Mouse (Mus musculus) ES-E14 (cell line): ENCODE measurements around the gene Tmem159. TPM values are rescaled to one million over a fixed set of nuclear protein-coding genes. Genes with fewer than 3 reads are reported as not detected.

ENCODE experiments used
- DNase-seq: peaks from one replicate; pipeline ENCODE4 v3.0.0-alpha.2; 2013; ENCODE audit warnings: low read depth, low spot score
- H3K27ac ChIP-seq: 2 replicates; pipeline ENCODE4 v1.5.1; 2012; ENCODE audit warnings: low read depth, mild to moderate bottlenecking, low read length, moderate library complexity, mixed read lengths; ENCODE audit not compliant: poor library complexity, insufficient read depth, severe bottlenecking
- H3K36me3 ChIP-seq: 2 replicates; pipeline ENCODE4 v1.6.1; 2012; ENCODE audit warnings: mild to moderate bottlenecking, low read length, moderate library complexity, mixed read lengths; ENCODE audit not compliant: control insufficient read depth, poor library complexity, insufficient read depth, severe bottlenecking
- H3K4me1 ChIP-seq, 2 experiments: fragments of 150-350 bp in 1 of 2; sonication (generic) in 1 of 2; 2 replicates each; pipeline ENCODE4 v1.6.1; 2012; ENCODE audit warnings: low read length in 2 of 2, mild to moderate bottlenecking in 1 of 2, mixed read lengths in 1 of 2; ENCODE audit not compliant: control insufficient read depth in 2 of 2, insufficient read depth in 2 of 2, poor library complexity in 1 of 2
- H3K4me3 ChIP-seq, 2 experiments: fragments of 150-350 bp in 1 of 2; sonication (generic) in 1 of 2; 2 replicates each; pipeline ENCODE4 v1.5.1; 2012; ENCODE audit warnings: low read length in 2 of 2, low read depth in 1 of 2, mild to moderate bottlenecking in 1 of 2, mixed read lengths in 1 of 2; ENCODE audit not compliant: insufficient read depth in 1 of 2, poor library complexity in 1 of 2, severe bottlenecking in 1 of 2
- H3K9ac ChIP-seq: 2 replicates; pipeline ENCODE4 v1.6.1; 2012; ENCODE audit warnings: low read depth, mild to moderate bottlenecking, low read length, mixed read lengths; ENCODE audit not compliant: poor library complexity, insufficient read depth, severe bottlenecking
- H3K9me3 ChIP-seq: fragments of 150-350 bp; sonication (generic); 2 replicates; pipeline ENCODE4 v1.6.1; 2012; ENCODE audit warnings: low read depth, mild to moderate bottlenecking, low read length; ENCODE audit not compliant: control insufficient read depth, insufficient read depth
- CHD2 ChIP-seq: IDR thresholded peaks from 2 replicates; pipeline ENCODE4 v1.6.1; 2014; ENCODE audit warnings: mild to moderate bottlenecking, low read depth, low read length, inconsistent platforms
- HCFC1 ChIP-seq: IDR thresholded peaks from 2 replicates; pipeline ENCODE4 v1.6.1; 2012; ENCODE audit warnings: low read length, inconsistent platforms, borderline replicate concordance; ENCODE audit not compliant: insufficient read depth
- MAFK ChIP-seq: IDR thresholded peaks from 2 replicates; pipeline ENCODE4 v1.6.1; 2014; ENCODE audit warnings: mild to moderate bottlenecking, low read depth, low read length, inconsistent platforms; ENCODE audit not compliant: insufficient read depth
- ZC3H11A ChIP-seq: IDR thresholded peaks from 2 replicates; pipeline ENCODE4 v1.6.1; 2012; ENCODE audit warnings: low read depth, mild to moderate bottlenecking, inconsistent platforms, low read length, borderline replicate concordance
- ZNF384 ChIP-seq: IDR thresholded peaks from 2 replicates; pipeline ENCODE4 v1.6.1; 2012; ENCODE audit warnings: low read depth, low read length, inconsistent platforms
- in situ Hi-C, 2 experiments: fragments of 600-800 bp; cut with MboI; formaldehyde crosslinking; loops; one replicate each; pipeline ENCODE4 v1.15.1; 2025; ENCODE audit warnings: low sequenced_read_pairs in 2 of 2, inconsistent platforms in 1 of 2; ENCODE audit not compliant: unreplicated experiment in 2 of 2
- total RNA-seq: library from RNA; depleted of rRNA; stranded (reverse); fragments of 300-350 nt; gene quantifications from 2 replicates; pipeline ENCODE4 v1.2.3, GENCODE M21; 2012

Gene Tmem159
- total RNA-seq, 1 experiment: 9.6 TPM

- Histone ChIP-seq H3K36me3 (no peaks in the 10 kb centered on the region), H3K9ac (no peak overlapping the region), H3K9me3 (no peaks in the 10 kb centered on the region), H3K4me1 (peaks cover 0 to 7% of the 10 kb centered on the region in 2 experiments; a peak in 1 of 4 replicates), H3K27ac (no peak overlapping the region), H3K4me3 (no peak overlapping the region)
- TF ChIP-seq HCFC1 (no peak), CHD2 (no peak), ZC3H11A (no peak), ZNF384 (no peak), MAFK (no peak)
- no peak for DNase-seq
- in situ Hi-C loops: no loop called here
These were observed 4.2 kb downstream of the Tmem159 start for GRCm38 (mm10) chr7:120106356-120106755.

- H3K4me1 ChIP-seq: no peaks in the 10 kb centered on the region
- in situ Hi-C loops: no loop called here
- no peak overlapping the region for H3K27ac ChIP-seq
- no peak overlapping the region for H3K4me3 ChIP-seq
- H3K36me3 ChIP-seq: no peaks in the 10 kb centered on the region
- no peak for TF ChIP-seq MAFK
- TF ChIP-seq CHD2: no peak
- TF ChIP-seq ZC3H11A: no peak
- TF ChIP-seq ZNF384: no peak
- TF ChIP-seq HCFC1: no peak
- H3K9ac ChIP-seq: no peak overlapping the region
- no peaks in the 10 kb centered on the region for H3K9me3 ChIP-seq
- DNase-seq: no peak
These were observed 7.5 kb downstream of the Tmem159 start for GRCm38 (mm10) chr7:120109676-120110075.

GRCm38 (mm10) chr7:120116976-120117375 lies 14.8 kb downstream of the Tmem159 start:
- Histone ChIP-seq H3K9ac (no peak overlapping the region), H3K27ac (no peak overlapping the region), H3K36me3 (peaks cover 2% of the 10 kb centered on the region; the same call in 1 of the 2 replicates), H3K9me3 (no peaks in the 10 kb centered on the region), H3K4me3 (no peak overlapping the region), H3K4me1 (no peaks in the 10 kb centered on the region)
- in situ Hi-C loops: no loop called here
- no peak for DNase-seq
- TF ChIP-seq MAFK: no peak

GRCm38 (mm10) chr7:120117529-120117928 lies 15.4 kb downstream of the Tmem159 start:
- Histone ChIP-seq H3K27ac (no peak overlapping the region), H3K4me1 (no peaks in the 10 kb centered on the region), H3K36me3 (peaks cover 2% of the 10 kb centered on the region; the same call in 1 of the 2 replicates), H3K9me3 (no peaks in the 10 kb centered on the region), H3K9ac (no peak overlapping the region), H3K4me3 (no peak overlapping the region)
- no peak for TF ChIP-seq HCFC1
- no peak for TF ChIP-seq ZC3H11A
- in situ Hi-C loops: no loop called here
- no peak for DNase-seq

GRCm38 (mm10) chr7:120123776-120124175 lies 21.6 kb downstream of the Tmem159 start:
- in situ Hi-C loops: no loop called here
- Histone ChIP-seq H3K9me3 (no peaks in the 10 kb centered on the region), H3K27ac (no peak overlapping the region), H3K4me1 (no peaks in the 10 kb centered on the region; a peak in 1 of 4 replicates), H3K9ac (no peak overlapping the region), H3K36me3 (peaks cover 2% of the 10 kb centered on the region; the same call in 1 of the 2 replicates), H3K4me3 (no peak overlapping the region)
- TF ChIP-seq CHD2: no peak
- DNase-seq: no peak
